Mouse (Mus musculus): ENCODE results near the gene Nlgn2. TPM values are rescaled to one million over a fixed set of nuclear protein-coding genes. Genes with fewer than 3 reads are reported as not detected.

Nlgn2 gene
- polyA plus RNA-seq, 1 experiment from 2014 or later, result 4.7 TPM

GRCm38 (mm10) chr11:69795168-69795982 is 42.2 kb downstream of the Nlgn2 start, which contains the start of gene Chrnb1:
Chrnb1 (minus strand) TSS chr11:69795943.
- no peaks in the 10 kb centered on the region for H3K36me3 ChIP-seq (replicated peaks)
- peak; percentile 91 for DNase-seq (ENCODE audit: extremely low spot score, low spot score)
- H3K27ac ChIP-seq, result peak within 1 kb of the TSS; percentile 76
- WGBS, result 2% methylated on average over 52 of the region's 52 CpGs
- H3K27me3 ChIP-seq (ENCODE audit: poor library complexity, severe bottlenecking), result peaks cover 78% of the 10 kb centered on the region
- no peaks in the 10 kb centered on the region for H3K9me3 ChIP-seq
- H3K4me3 ChIP-seq, result peak within 1 kb of the TSS; percentile 62
- H3K4me1 ChIP-seq, result peaks cover 34% of the 10 kb centered on the region

DNA sequence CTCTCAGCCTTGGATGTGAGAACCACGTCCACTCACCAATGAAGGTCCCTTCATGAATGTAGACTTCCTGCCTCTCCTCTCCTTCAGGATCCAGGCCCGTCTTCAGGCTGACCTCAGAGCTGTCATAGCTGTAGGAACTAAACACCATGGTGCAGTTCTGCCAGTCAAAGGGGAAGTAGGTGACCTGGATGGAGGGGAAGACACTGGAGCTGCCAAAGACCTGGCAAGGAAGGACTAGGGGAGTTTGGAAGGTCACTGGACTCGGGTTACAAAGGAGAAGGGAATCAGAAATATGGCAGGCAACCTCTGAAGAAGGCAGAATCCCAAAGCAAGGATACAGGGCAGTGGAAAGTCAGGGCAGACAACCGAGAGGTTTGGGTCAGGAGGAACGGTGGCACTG is 44.2 kb downstream of the Nlgn2 start:
- Histone ChIP-seq H3K4me3 (no peak overlapping the region), H3K36me3 (replicated peaks) (no peaks in the 10 kb centered on the region), H3K27ac (no peak overlapping the region), H3K27me3 (ENCODE audit: poor library complexity, severe bottlenecking) (peaks cover 59% of the 10 kb centered on the region), H3K9me3 (no peaks in the 10 kb centered on the region), H3K4me1 (peaks cover 17% of the 10 kb centered on the region)
- WGBS, result 67% methylated on average over 5 of the region's 5 CpGs
- DNase-seq (ENCODE audit: extremely low spot score, low spot score), result no peak

DNA sequence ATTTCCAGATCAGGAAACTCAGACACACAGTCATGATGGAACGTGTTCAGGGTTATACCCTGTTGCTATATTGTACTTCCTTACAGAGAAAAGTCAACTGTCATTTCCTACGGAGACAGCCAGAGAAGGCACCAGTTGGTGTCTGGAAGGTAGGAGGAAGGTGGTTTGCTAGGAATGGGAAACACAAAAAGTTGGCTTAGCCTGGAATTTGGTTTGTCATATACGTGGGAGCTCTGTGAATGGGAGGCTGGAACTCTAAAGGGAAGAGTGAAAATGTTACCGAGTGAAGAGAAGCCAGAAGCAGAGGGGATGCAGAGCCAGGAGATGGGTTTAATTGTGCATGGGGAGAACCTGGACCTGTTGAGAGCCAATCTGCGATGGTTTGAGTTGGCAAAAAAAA is 46.2 kb downstream of the Nlgn2 start:
- Histone ChIP-seq H3K4me3 (no peak overlapping the region), H3K9me3 (no peaks in the 10 kb centered on the region), H3K4me1 (peaks cover 17% of the 10 kb centered on the region), H3K36me3 (replicated peaks) (no peaks in the 10 kb centered on the region), H3K27ac (no peak overlapping the region), H3K27me3 (ENCODE audit: poor library complexity, severe bottlenecking) (peaks cover 39% of the 10 kb centered on the region)
- 78% methylated on average over 5 of the region's 5 CpGs for WGBS
- DNase-seq (ENCODE audit: extremely low spot score, low spot score), result no peak

GRCm38 (mm10) chr11:69789431-69789830 is 48.2 kb downstream of the Nlgn2 start:
- WGBS, result 66% methylated on average over 5 of the region's 5 CpGs
- DNase-seq (ENCODE audit: extremely low spot score, low spot score), result no peak
- peaks cover 4% of the 10 kb centered on the region; the same call in 1 of the 2 replicates for H3K4me1 ChIP-seq
- no peaks in the 10 kb centered on the region for H3K9me3 ChIP-seq
- no peak overlapping the region for H3K27ac ChIP-seq
- no peaks in the 10 kb centered on the region for H3K36me3 ChIP-seq (replicated peaks)
- H3K27me3 ChIP-seq (ENCODE audit: poor library complexity, severe bottlenecking), result peaks cover 22% of the 10 kb centered on the region
- no peak overlapping the region for H3K4me3 ChIP-seq

DNA sequence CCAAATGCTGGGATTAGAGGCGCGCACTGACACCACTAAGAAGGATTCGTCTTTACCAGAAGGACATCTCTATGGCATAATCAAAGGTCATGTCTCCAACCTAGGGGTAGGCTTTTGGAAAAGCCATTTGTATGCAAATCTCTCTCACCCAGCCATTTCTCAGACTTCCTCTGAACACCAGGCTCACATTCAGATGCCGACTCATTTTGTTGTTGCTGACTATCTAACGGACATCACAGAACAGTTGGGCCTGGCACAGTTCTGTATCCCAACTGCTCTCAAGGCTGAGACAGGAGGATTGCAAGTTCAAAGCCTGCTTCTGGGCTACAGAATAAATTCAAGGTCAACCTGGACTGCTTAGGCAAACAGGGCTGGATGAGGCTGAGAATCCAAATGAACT is 50.3 kb downstream of the Nlgn2 start:
- Histone ChIP-seq H3K27me3 (ENCODE audit: poor library complexity, severe bottlenecking) (peaks cover 1% of the 10 kb centered on the region; the same call in 1 of the 2 replicates), H3K9me3 (no peaks in the 10 kb centered on the region), H3K4me1 (no peaks in the 10 kb centered on the region), H3K4me3 (no peak overlapping the region), H3K27ac (no peak overlapping the region), H3K36me3 (replicated peaks) (no peaks in the 10 kb centered on the region)
- no peak for DNase-seq (ENCODE audit: extremely low spot score, low spot score)
- WGBS, result 90% methylated on average over 5 of the region's 5 CpGs

- 47% methylated on average over 15 of the region's 15 CpGs for WGBS
- no peak overlapping the region for H3K4me3 ChIP-seq
- peaks cover 3% of the 10 kb centered on the region; the same call in 1 of the 2 replicates for H3K27me3 ChIP-seq (ENCODE audit: poor library complexity, severe bottlenecking)
Observed at GRCm38 (mm10) chr11:69784793-69785272, 52.8 kb downstream of the Nlgn2 start.

DNA sequence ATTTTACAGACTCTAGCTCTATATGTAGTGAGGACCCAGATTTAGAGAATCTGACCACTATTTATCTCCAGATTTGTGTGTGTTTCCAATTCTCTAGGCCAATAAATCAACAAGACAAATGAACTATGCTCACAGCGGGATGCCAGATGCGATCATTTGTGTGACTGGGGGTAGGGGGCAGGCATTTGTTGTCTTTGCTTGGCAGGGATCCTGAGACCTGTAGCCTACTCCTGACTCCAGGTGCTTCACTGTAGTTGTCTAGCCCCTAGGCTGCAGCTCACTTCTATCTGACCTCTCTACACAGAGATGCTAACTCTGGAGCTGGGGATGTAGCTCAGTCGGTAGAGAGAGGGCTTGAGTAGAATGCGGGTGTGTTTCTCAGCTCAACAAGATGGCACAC is 55.8 kb downstream of the Nlgn2 start:
- Histone ChIP-seq H3K9me3 (no peaks in the 10 kb centered on the region), H3K4me3 (no peak overlapping the region), H3K36me3 (replicated peaks) (no peaks in the 10 kb centered on the region), H3K27ac (no peak overlapping the region), H3K27me3 (ENCODE audit: poor library complexity, severe bottlenecking) (peaks cover 33% of the 10 kb centered on the region), H3K4me1 (peaks cover 25% of the 10 kb centered on the region)
- DNase-seq (ENCODE audit: extremely low spot score, low spot score), result peak; percentile 13
- 43% methylated on average over 4 of the region's 4 CpGs for WGBS

More at GRCm38 (mm10) chr11:69784793-69785272, 52.8 kb downstream of the Nlgn2 start:
- DNase-seq (ENCODE audit: extremely low spot score, low spot score), result peak; percentile 14
- Histone ChIP-seq H3K36me3 (replicated peaks) (no peaks in the 10 kb centered on the region), H3K27ac (no peak overlapping the region), H3K9me3 (no peaks in the 10 kb centered on the region), H3K4me1 (no peaks in the 10 kb centered on the region)

DNA sequence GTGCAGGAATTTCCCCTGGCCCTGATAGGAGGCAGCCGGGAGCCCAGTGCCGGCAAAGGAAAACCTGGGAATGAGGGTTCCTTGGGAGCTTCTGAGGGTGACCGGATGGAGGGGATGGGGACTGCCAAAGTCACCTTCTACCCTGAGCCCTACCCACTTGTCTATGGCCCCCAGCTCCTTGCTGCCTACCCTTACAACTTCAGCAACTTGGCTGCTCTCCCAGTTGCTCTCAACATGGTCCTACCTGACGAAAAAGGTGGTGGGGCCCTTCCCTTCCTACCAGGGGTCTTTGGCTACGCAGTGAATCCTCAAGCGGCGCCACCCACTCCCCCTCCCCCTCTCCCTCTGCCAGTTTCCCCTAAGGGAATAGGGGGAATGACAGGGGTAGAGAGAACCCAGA is 58.6 kb downstream of the Nlgn2 start:
- no peak for DNase-seq (ENCODE audit: extremely low spot score, low spot score)
- peaks cover 31% of the 10 kb centered on the region for H3K4me1 ChIP-seq
- no peak overlapping the region for H3K27ac ChIP-seq
- H3K9me3 ChIP-seq, result no peaks in the 10 kb centered on the region
- H3K4me3 ChIP-seq, result no peak overlapping the region
- WGBS, result 45% methylated on average over 7 of the region's 7 CpGs
- H3K27me3 ChIP-seq (ENCODE audit: poor library complexity, severe bottlenecking), result peaks cover 51% of the 10 kb centered on the region
- no peaks in the 10 kb centered on the region for H3K36me3 ChIP-seq (replicated peaks)

GRCm38 (mm10) chr11:69778258-69778982 is 59.2 kb downstream of the Nlgn2 start:
- 0 out of 2 replicates have a peak overlapping the region, but pooled peaks have one; percentile 44 for H3K27ac ChIP-seq
- H3K27me3 ChIP-seq (ENCODE audit: poor library complexity, severe bottlenecking), result peaks cover 51% of the 10 kb centered on the region
- H3K4me1 ChIP-seq, result peaks cover 31% of the 10 kb centered on the region
- no peak for DNase-seq (ENCODE audit: extremely low spot score, low spot score)
- 70% methylated on average over 23 of the region's 23 CpGs for WGBS
- no peaks in the 10 kb centered on the region for H3K9me3 ChIP-seq
- H3K36me3 ChIP-seq (replicated peaks), result no peaks in the 10 kb centered on the region
- 0 out of 2 replicates have a peak overlapping the region, but pooled peaks have one; percentile 5 for H3K4me3 ChIP-seq

GRCm38 (mm10) chr11:69777504-69778257 is 59.9 kb downstream of the Nlgn2 start:
- H3K27me3 ChIP-seq (ENCODE audit: poor library complexity, severe bottlenecking), result peaks cover 51% of the 10 kb centered on the region
- H3K36me3 ChIP-seq (replicated peaks), result no peaks in the 10 kb centered on the region
- H3K9me3 ChIP-seq, result no peaks in the 10 kb centered on the region
- H3K27ac ChIP-seq, result 0 out of 2 replicates have a peak overlapping the region, but pooled peaks have one; percentile 44
- 66% methylated on average over 26 of the region's 26 CpGs for WGBS
- H3K4me1 ChIP-seq, result peaks cover 31% of the 10 kb centered on the region
- DNase-seq (ENCODE audit: extremely low spot score, low spot score), result no peak
- 0 out of 2 replicates have a peak overlapping the region, but pooled peaks have one; percentile 5 for H3K4me3 ChIP-seq

DNA sequence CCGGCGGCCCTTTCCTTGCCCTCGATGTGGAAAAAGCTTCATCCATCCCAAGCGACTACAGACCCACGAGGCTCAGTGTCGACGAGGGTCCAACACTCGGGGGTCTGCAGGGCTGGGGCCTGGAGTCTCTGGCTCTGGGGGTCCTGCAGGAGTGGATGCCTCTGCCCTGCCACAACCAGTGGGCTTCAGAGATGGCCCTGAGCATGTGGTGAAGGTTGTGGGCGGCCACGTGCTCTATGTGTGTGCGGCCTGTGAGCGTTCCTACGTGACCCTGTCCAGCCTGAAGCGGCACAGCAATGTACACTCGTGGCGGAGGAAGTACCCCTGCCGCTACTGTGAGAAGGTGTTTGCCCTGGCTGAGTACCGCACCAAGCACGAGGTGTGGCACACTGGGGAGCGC is 61.1 kb downstream of the Nlgn2 start:
- Histone ChIP-seq H3K4me1 (peaks cover 31% of the 10 kb centered on the region), H3K27me3 (ENCODE audit: poor library complexity, severe bottlenecking) (peaks cover 51% of the 10 kb centered on the region), H3K36me3 (replicated peaks) (no peaks in the 10 kb centered on the region), H3K27ac (peak overlapping the region; percentile 15; the same call in 1 of the 2 replicates), H3K9me3 (no peaks in the 10 kb centered on the region), H3K4me3 (no peak overlapping the region)
- 81% methylated on average over 20 of the region's 20 CpGs for WGBS
- no peak for DNase-seq (ENCODE audit: extremely low spot score, low spot score)

GRCm38 (mm10) chr11:69775716-69776115 is 61.9 kb downstream of the Nlgn2 start:
- 76% methylated on average over 10 of the region's 10 CpGs for WGBS
- DNase-seq (ENCODE audit: extremely low spot score, low spot score), result no peak
- H3K27me3 ChIP-seq (ENCODE audit: poor library complexity, severe bottlenecking), result peaks cover 51% of the 10 kb centered on the region
- H3K4me1 ChIP-seq, result peaks cover 31% of the 10 kb centered on the region
- H3K9me3 ChIP-seq, result no peaks in the 10 kb centered on the region
- H3K4me3 ChIP-seq, result no peak overlapping the region
- H3K36me3 ChIP-seq (replicated peaks), result no peaks in the 10 kb centered on the region
- H3K27ac ChIP-seq, result no peak overlapping the region
